Mouse (Mus musculus): ENCODE measurements around the gene Lpcat2.
"Not testable (repeated sequence)": the region's sequence is repeated elsewhere in the genome, so short reads cannot be mapped to it uniquely, and the experiment has no call there.

Lpcat2 gene

GRCm38 (mm10) chr8:92853188-92853983, 1.8 kb upstream of the Lpcat2 start:
- DNase-seq (ENCODE audit: low read depth), result no peak

GRCm38 (mm10) chr8:92854673-92855072, 466 bp upstream of the Lpcat2 start:
- DNase-seq (ENCODE audit: low read depth), result no peak

- no peak for DNase-seq (ENCODE audit: low read depth)
These were observed 1.3 kb downstream of the Lpcat2 start for GRCm38 (mm10) chr8:92856273-92856986.

- DNase-seq (ENCODE audit: low read depth), result no peak
These were observed 3.5 kb downstream of the Lpcat2 start for GRCm38 (mm10) chr8:92858475-92859182.

GRCm38 (mm10) chr8:92861977-92862376, 6.8 kb downstream of the Lpcat2 start:
- no peak for DNase-seq (ENCODE audit: low read depth)

GRCm38 (mm10) chr8:92870281-92870680, 15.1 kb downstream of the Lpcat2 start:
- DNase-seq (ENCODE audit: low read depth), result no peak

- DNase-seq (ENCODE audit: low read depth), result no peak
These were observed 17.1 kb downstream of the Lpcat2 start for GRCm38 (mm10) chr8:92872063-92872759.

- no peak for DNase-seq (ENCODE audit: low read depth)
These were observed 20.7 kb downstream of the Lpcat2 start for GRCm38 (mm10) chr8:92875795-92876194.

- DNase-seq (ENCODE audit: low read depth), result peak; percentile 10
These were observed 26.1 kb downstream of the Lpcat2 start for GRCm38 (mm10) chr8:92881247-92881646.

- peak; percentile 58 for DNase-seq (ENCODE audit: low read depth)
These were observed 28.6 kb downstream of the Lpcat2 start for GRCm38 (mm10) chr8:92883771-92884170.

GRCm38 (mm10) chr8:92892216-92892615, 37.1 kb downstream of the Lpcat2 start:
- DNase-seq (ENCODE audit: low read depth), result not testable (repeated sequence)

- no peak for DNase-seq (ENCODE audit: low read depth)
These were observed 38.7 kb downstream of the Lpcat2 start for GRCm38 (mm10) chr8:92893870-92894269.

- no peak for DNase-seq (ENCODE audit: low read depth)
These were observed 39.9 kb downstream of the Lpcat2 start for GRCm38 (mm10) chr8:92895053-92895452.

- DNase-seq (ENCODE audit: low read depth), result peak; percentile 44
These were observed 40.9 kb downstream of the Lpcat2 start for GRCm38 (mm10) chr8:92896056-92896455.

GRCm38 (mm10) chr8:92896611-92897010, 41.5 kb downstream of the Lpcat2 start:
- DNase-seq (ENCODE audit: low read depth), result peak; percentile 80

- no peak for DNase-seq (ENCODE audit: low read depth)
These were observed 42.7 kb downstream of the Lpcat2 start for GRCm38 (mm10) chr8:92897794-92898193.

- DNase-seq (ENCODE audit: low read depth), result no peak
These were observed 44.5 kb downstream of the Lpcat2 start for GRCm38 (mm10) chr8:92899590-92899989.

GRCm38 (mm10) chr8:92901107-92901506, 46.0 kb downstream of the Lpcat2 start, which contains the start of gene Capns2:
Gene Capns2 (plus strand): TSS chr8:92901407.
- no peak for DNase-seq (ENCODE audit: low read depth)

- DNase-seq (ENCODE audit: low read depth), result no peak
These were observed 47.8 kb downstream of the Lpcat2 start for GRCm38 (mm10) chr8:92902981-92903380.

- DNase-seq (ENCODE audit: low read depth), result no peak
These were observed 48.5 kb downstream of the Lpcat2 start for GRCm38 (mm10) chr8:92903488-92904135.

GRCm38 (mm10) chr8:92906553-92906952, 51.4 kb downstream of the Lpcat2 start:
- DNase-seq (ENCODE audit: low read depth), result no peak

Data from NIH3T3 (cell line).